Mouse (Mus musculus) myocyte (in vitro differentiated cells): ENCODE measurements around the gene Relt.

Experiments used
- CEBPB ChIP-seq: IDR thresholded peaks from 2 replicates; pipeline ENCODE4 v1.6.1; 2011; ENCODE audit warnings: mild to moderate bottlenecking, moderate library complexity; ENCODE audit not compliant: poor library complexity, insufficient read depth, severe bottlenecking
- E2F4 ChIP-seq: IDR thresholded peaks from one replicate; pipeline ENCODE4 v1.6.1; 2011; ENCODE audit warnings: mild to moderate bottlenecking, control low read depth, moderate library complexity; ENCODE audit not compliant: insufficient read depth
- MAX ChIP-seq: IDR thresholded peaks from one replicate; pipeline ENCODE4 v1.6.1; 2011; ENCODE audit warnings: low read depth, mild to moderate bottlenecking, control low read depth
- MYOD1 ChIP-seq, 3 experiments: IDR thresholded peaks; one replicate each; pipeline ENCODE4 v1.6.1; 2011; ENCODE audit warnings: control low read depth in 2 of 3, low read depth in 2 of 3, mild to moderate bottlenecking in 2 of 3, moderate library complexity in 1 of 3; ENCODE audit not compliant: insufficient read length in 2 of 3, control insufficient read depth in 1 of 3
- MYOG ChIP-seq, 3 experiments: IDR thresholded peaks; one replicate each; pipeline ENCODE4 v1.6.1; 2011; ENCODE audit warnings: control low read depth in 2 of 3, low read depth in 2 of 3, mild to moderate bottlenecking in 2 of 3; ENCODE audit not compliant: insufficient read length in 2 of 3, control insufficient read depth in 1 of 3, insufficient read depth in 1 of 3
- POLR2A ChIP-seq: IDR thresholded peaks from one replicate; pipeline ENCODE4 v1.6.1; 2011; ENCODE audit warnings: low read depth, mild to moderate bottlenecking, control low read depth, moderate library complexity; ENCODE audit not compliant: insufficient read length
- POLR2AphosphoS2 ChIP-seq: IDR thresholded peaks from one replicate; pipeline ENCODE4 v1.6.1; 2011; ENCODE audit warnings: low read depth, control low read depth; ENCODE audit not compliant: insufficient read length
- TCF12 ChIP-seq: IDR thresholded peaks from one replicate; pipeline ENCODE4 v1.6.1; 2011; ENCODE audit warnings: mild to moderate bottlenecking, control low read depth; ENCODE audit not compliant: poor library complexity, insufficient read depth, severe bottlenecking
- TCF3 ChIP-seq: IDR thresholded peaks from one replicate; pipeline ENCODE4 v1.6.1; 2011; ENCODE audit warnings: low read depth, control low read depth; ENCODE audit not compliant: insufficient read length

GRCm38 (mm10) chr7:100884460-100884859, 21.2 kb upstream of the Relt start:
- TF ChIP-seq MYOG (IDR thresholded peaks at IDR 0.05; ENCODE audit: control insufficient read depth in 1 of 3, insufficient read depth in 1 of 3, insufficient read length in 2 of 3, low read depth in 2 of 3) (no peak), POLR2A (no peak), MAX (no peak), POLR2AphosphoS2 (no peak), TCF3 (no peak), CEBPB (no peak), MYOD1 (IDR thresholded peaks at IDR 0.05; ENCODE audit: control insufficient read depth in 1 of 3, insufficient read length in 2 of 3, low read depth in 2 of 3) (no peak), E2F4 (no peak), TCF12 (no peak)
